Mouse (Mus musculus) liver, embryonic 14.5 days (tissue): Measurements from ENCODE around the gene Atad3a. TPM values are rescaled to one million over a fixed set of nuclear protein-coding genes. Genes with fewer than 3 reads are reported as not detected.

Experiments used
- ATAC-seq: fragments of 200-750 bp; cut with Nextera tagmentation; 2 replicates; pipeline ENCODE4 v1.8.0; 2017; ENCODE audit warnings: moderate number of reproducible peaks, mild to moderate bottlenecking, moderate library complexity; ENCODE audit not compliant: insufficient read depth
- DNase-seq, 3 experiments: peaks; one replicate each; pipeline ENCODE4 v3.0.0-alpha.2; 2012 to 2013; ENCODE audit warnings: low read depth in 3 of 3, low spot score in 3 of 3
- H3K27ac ChIP-seq: fragments of 300-500 bp; sonication (generic); 2 replicates; pipeline ENCODE4 v1.5.1; 2014; ENCODE audit warnings: moderate library complexity, mild to moderate bottlenecking, control low read depth, inconsistent platforms
- H3K27me3 ChIP-seq: fragments of 300-500 bp; sonication (generic); 2 replicates; pipeline ENCODE4 v1.6.1; 2014; ENCODE audit warnings: mild to moderate bottlenecking, low read length, moderate library complexity; ENCODE audit not compliant: control insufficient read depth, insufficient read depth
- H3K36me3 ChIP-seq: fragments of 300-500 bp; sonication (generic); replicated peaks from 2 replicates; pipeline ENCODE4 v1.6.1; 2014; ENCODE audit warnings: low read depth; ENCODE audit not compliant: control insufficient read depth, insufficient read depth
- H3K4me1 ChIP-seq, 2 experiments: fragments of 200-500 bp in 1 of 2; fragments of 300-500 bp in 1 of 2; sonication (generic) in 1 of 2; replicated peaks; 2 replicates each; pipeline ENCODE4 v1.6.1; 2012 to 2014; ENCODE audit warnings: antibody characterized with exemption in 1 of 2, inconsistent platforms in 1 of 2, low read length in 1 of 2; ENCODE audit not compliant: control insufficient read depth in 2 of 2, insufficient read depth in 2 of 2
- H3K4me2 ChIP-seq: fragments of 300-500 bp; sonication (generic); 2 replicates; pipeline ENCODE4 v1.6.1; 2014; ENCODE audit warnings: low read depth, mild to moderate bottlenecking, control low read depth, moderate library complexity
- H3K4me3 ChIP-seq, 2 experiments: fragments of 200-500 bp in 1 of 2; fragments of 300-500 bp in 1 of 2; sonication (generic) in 1 of 2; 2 replicates each; pipeline ENCODE4 v1.5.1; 2012 to 2014; ENCODE audit warnings: low read depth in 2 of 2, low read length in 2 of 2, mild to moderate bottlenecking in 2 of 2, control low read depth in 1 of 2, inconsistent platforms in 1 of 2, moderate library complexity in 1 of 2; ENCODE audit not compliant: insufficient read depth in 1 of 2
- H3K9ac ChIP-seq: fragments of 300-500 bp; sonication (generic); replicated peaks from 2 replicates; pipeline ENCODE4 v1.6.1; 2014; ENCODE audit warnings: mild to moderate bottlenecking, control low read depth, moderate library complexity
- H3K9me3 ChIP-seq: fragments of 300-500 bp; sonication (generic); 2 replicates; pipeline ENCODE4 v1.6.1; 2016; ENCODE audit warnings: low read length, mixed read lengths; ENCODE audit not compliant: control insufficient read depth
- CTCF ChIP-seq: IDR thresholded peaks from 2 replicates; pipeline ENCODE4 v1.5.1; 2016; ENCODE audit warnings: antibody characterized with exemption, low read depth, control low read depth
- EP300 ChIP-seq: IDR thresholded peaks from 2 replicates; pipeline ENCODE4 v1.6.1; 2016; ENCODE audit warnings: antibody characterized with exemption, low read depth
- WGBS: fragments of 180-500 bp; shearing (Covaris S2); extraction: QIAGEN DNeasy Blood & Tissue Kit; methylation state at CpG from one replicate; pipeline ENCODE4 v1.1.7; 2014; ENCODE audit not compliant: insufficient replicate concordance; 5-methylcytosine and 5-hydroxymethylcytosine counted together
- polyA plus RNA-seq, 2 experiments: library from polyadenylated mRNA; depleted of rRNA in 1 of 2; stranded (reverse) in 1 of 2; unstranded in 1 of 2; fragments of >200 nt; fragmentation: Nextera tagmentation in 1 of 2; extraction: Ambion mirVana in 1 of 2; gene quantifications; 2 replicates each; pipeline versions ENCODE4 v1.2.1 to v1.2.3; 2012 to 2014

Gene Atad3a
- polyA plus RNA-seq, 2 experiments = 31.2 to 41.8 TPM

DNA sequence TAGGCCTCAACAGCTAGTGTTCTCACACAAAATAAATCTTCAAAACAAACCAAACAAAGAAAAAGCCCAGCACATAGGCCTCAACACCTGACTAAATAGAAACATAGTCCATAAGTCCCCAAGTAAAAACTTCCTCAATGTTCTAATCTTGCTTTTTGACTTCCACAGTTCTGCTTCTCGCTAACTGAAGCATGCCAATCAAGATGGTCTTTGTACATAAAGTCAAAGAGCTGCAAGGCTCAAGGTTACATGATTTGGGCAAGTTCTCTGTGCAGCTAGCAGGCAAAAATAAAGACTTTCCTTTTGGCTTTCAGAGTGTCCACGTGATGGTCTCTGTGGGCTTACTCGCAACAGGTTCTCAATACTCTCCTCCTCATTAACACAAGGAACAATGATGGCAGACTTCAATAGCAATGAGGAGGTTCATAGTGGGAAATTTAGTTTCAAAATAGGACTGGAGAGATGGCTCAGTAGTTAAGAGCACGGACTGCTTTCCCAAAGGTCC is 57.4 kb downstream of the Atad3a start:
- no peak for TF ChIP-seq CTCF
- TF ChIP-seq EP300 = no peak
- 81% methylated on average over 4 of the region's 4 CpGs for WGBS
- H3K9me3 ChIP-seq = no peaks in the 10 kb centered on the region
- ATAC-seq (no peak), DNase-seq (no peak)
- H3K9ac ChIP-seq = no peak overlapping the region
- peaks cover 5 to 10% of the 10 kb centered on the region in 2 experiments for H3K4me1 ChIP-seq
- H3K36me3 ChIP-seq = no peaks in the 10 kb centered on the region
- H3K4me2 ChIP-seq = peak overlapping the region; percentile 93
- H3K27me3 ChIP-seq = no peaks in the 10 kb centered on the region; the same call in 1 of the 2 replicates
- H3K4me3 ChIP-seq = no peak overlapping the region
- H3K27ac ChIP-seq = no peak overlapping the region

DNA sequence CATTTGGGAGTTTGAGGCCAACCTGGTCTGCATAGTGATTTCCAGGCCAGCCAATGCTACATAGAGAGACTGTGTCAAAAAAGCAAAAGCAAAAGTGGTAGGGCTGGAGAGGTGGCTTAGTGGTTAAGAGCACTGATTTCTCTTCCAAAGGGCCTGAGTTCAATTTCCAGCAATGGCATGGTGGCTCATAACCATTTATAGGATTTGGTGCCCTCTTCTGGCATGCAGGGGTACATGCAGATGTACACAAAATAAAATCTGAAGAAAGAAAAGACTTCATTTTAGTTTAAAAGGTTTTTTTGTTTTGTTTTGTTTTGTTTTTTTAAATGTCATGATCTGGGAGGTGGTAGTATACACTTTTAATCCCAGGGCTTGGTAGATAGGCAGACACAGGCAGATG is 60.5 kb downstream of the Atad3a start:
- ATAC-seq (no peak), DNase-seq (no peak)
- Histone ChIP-seq H3K4me2 (no peak overlapping the region), H3K9me3 (no peaks in the 10 kb centered on the region), H3K36me3 (no peaks in the 10 kb centered on the region), H3K4me3 (no peak overlapping the region), H3K4me1 (peaks cover 0 to 5% of the 10 kb centered on the region in 2 experiments; a peak in 2 of 4 replicates), H3K27me3 (peaks cover 7% of the 10 kb centered on the region), H3K9ac (no peak overlapping the region), H3K27ac (no peak overlapping the region)
- TF ChIP-seq CTCF (peak; percentile 65), EP300 (no peak)

DNA sequence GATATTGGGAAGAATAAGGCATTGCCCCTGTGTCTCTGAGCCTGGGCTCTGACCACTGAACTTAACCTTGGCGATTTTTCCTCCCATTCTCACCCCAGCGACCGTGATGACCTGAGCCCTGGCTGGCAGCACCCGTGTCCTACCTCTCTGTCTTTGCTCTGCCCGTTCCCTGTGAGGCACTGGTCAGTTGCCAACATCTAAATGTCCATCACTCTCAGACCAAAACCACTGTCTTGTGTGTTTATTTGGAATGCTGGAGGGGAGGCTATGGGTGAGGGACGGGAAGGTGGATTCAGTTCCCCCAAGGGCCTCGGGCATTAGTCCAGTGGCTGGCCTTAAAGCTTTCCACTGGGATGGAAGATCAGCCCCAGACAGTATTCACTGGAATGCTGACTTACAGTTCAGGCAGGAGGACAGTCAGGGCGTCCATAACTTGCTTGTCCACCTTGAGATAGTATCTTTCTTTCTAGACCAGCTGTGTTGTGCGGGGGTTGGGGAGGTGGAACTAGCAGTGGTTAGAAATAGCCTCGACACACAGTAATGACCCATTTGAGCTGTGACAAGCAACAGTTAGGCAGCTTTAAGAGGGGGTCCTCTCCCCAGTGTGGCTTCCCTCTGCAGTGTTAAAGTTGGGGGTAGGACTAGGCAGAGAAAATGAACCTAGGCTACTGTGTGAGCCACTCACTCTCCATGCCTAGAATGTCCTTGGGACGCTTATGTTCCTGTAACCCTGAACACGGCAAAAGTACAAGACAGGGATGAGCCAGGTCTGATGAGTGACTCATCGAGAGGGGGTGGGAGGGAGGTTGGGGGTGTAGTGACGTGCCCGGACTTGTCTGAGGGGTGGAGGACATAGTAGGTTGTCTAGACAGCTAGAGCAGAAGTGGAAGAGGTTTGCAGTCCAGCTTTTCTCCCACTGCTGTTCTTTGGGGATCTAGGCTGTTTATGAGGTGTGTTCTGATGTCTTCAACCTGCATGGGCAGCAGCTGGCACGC is 64.3 kb downstream of the Atad3a start:
- Histone ChIP-seq H3K4me1 (no peaks in the 10 kb centered on the region; a peak in 1 of 4 replicates), H3K27me3 (peaks cover 30% of the 10 kb centered on the region), H3K4me3 (no peak overlapping the region), H3K9me3 (no peaks in the 10 kb centered on the region), H3K9ac (no peak overlapping the region), H3K27ac (no peak overlapping the region), H3K36me3 (no peaks in the 10 kb centered on the region), H3K4me2 (no peak overlapping the region)
- DNase-seq (no peak), ATAC-seq (no peak)
- no peak for TF ChIP-seq EP300
- 52% methylated on average over 16 of the region's 16 CpGs for WGBS

DNA sequence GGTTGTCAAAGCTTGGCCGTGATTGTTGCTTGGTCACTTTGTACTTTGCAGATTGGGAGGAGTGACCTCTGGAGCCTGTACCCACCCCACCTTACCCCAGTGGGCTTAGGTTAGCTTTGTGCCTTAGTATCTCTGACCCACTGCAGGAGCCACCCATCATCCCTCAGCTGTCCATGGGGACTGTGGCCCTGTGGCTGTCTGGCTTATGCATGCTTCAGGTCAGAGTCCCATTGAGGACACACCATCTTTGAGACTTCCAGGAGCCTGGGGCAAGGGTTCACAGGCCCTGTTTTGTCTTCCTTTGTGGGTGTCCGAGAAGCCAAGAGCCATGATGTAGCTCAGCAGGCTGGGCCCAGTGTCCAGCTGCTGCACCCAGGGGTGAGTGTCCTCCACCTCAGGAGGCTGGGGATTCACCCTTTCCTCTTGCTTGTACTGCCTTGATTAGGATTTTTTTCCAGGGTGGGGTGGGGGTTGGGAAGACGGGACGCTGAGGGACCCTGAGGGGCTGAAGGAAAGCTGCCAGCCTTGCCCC is 65.3 kb downstream of the Atad3a start:
- DNase-seq (no peak), ATAC-seq (no peak)
- 68% methylated on average over 4 of the region's 4 CpGs for WGBS
- no peaks in the 10 kb centered on the region for H3K36me3 ChIP-seq
- H3K9me3 ChIP-seq = no peaks in the 10 kb centered on the region
- H3K9ac ChIP-seq = no peak overlapping the region
- no peak for TF ChIP-seq CTCF
- no peak for TF ChIP-seq EP300
- H3K4me2 ChIP-seq = no peak overlapping the region
- H3K27me3 ChIP-seq = peaks cover 30% of the 10 kb centered on the region
- H3K27ac ChIP-seq = no peak overlapping the region
- H3K4me1 ChIP-seq = no peaks in the 10 kb centered on the region; a peak in 1 of 4 replicates
- no peak overlapping the region for H3K4me3 ChIP-seq
